Mouse (Mus musculus) cortical plate, adult 2 months (tissue): ENCODE results near the gene Ogfr. TPM values are rescaled to one million over a fixed set of nuclear protein-coding genes. Genes with fewer than 3 reads are reported as not detected.

Source experiments
- H3K27ac ChIP-seq: fragments of 200-500 bp; 2 replicates; pipeline ENCODE4 v1.5.1; 2012; ENCODE audit warnings: low read length, control low read depth, inconsistent platforms; ENCODE audit not compliant: insufficient read depth
- H3K4me1 ChIP-seq: fragments of 200-500 bp; 2 replicates; pipeline ENCODE4 v1.6.1; 2011; ENCODE audit warnings: low read length; ENCODE audit not compliant: control insufficient read depth, insufficient read depth
- H3K4me3 ChIP-seq: fragments of 200-500 bp; 2 replicates; pipeline ENCODE4 v1.5.1; 2011; ENCODE audit warnings: mild to moderate bottlenecking, low read length, control low read depth; ENCODE audit not compliant: insufficient read depth
- CTCF ChIP-seq: fragments of 200-500 bp; IDR thresholded peaks from 2 replicates; pipeline ENCODE4 v1.5.1; 2011; ENCODE audit warnings: mild to moderate bottlenecking, control low read depth, low read length; ENCODE audit not compliant: insufficient read depth; ENCODE audit errors: extremely low read depth
- POLR2A ChIP-seq: fragments of 200-500 bp; IDR thresholded peaks from 2 replicates; pipeline ENCODE4 v1.6.1; 2011; ENCODE audit warnings: mild to moderate bottlenecking, low read length, control low read depth; ENCODE audit not compliant: insufficient read depth; ENCODE audit errors: extremely low read depth
- polyA plus RNA-seq: library from polyadenylated mRNA; depleted of rRNA; stranded (reverse); fragments of >200 nt; gene quantifications from 2 replicates; pipeline ENCODE4 v1.2.3, GENCODE M21; 2012

The Ogfr gene
- polyA plus RNA-seq, 1 experiment = 39.1 TPM

DNA sequence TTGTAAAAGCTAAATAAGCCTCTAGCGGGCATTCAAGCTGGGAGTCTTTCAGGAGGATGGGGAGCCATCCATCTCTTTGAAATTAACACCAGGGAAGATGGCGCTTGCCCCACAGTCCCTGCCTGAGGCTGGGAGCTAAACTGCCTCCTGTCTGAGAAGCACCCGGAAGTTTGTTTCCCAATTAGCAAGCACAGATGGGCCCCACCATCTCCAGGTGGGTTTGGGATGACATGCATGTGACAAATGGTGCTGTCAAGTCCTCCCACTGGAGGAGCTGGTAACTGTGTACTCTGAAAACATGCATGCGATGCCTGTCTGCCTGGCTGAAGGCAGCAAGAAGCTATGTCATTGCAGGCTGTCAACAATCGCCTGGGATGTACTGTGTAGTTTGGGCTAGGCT is 25.2 kb upstream of the Ogfr start:
- no peak for TF ChIP-seq CTCF
- no peak for TF ChIP-seq POLR2A
- no peak overlapping the region for H3K27ac ChIP-seq
- no peak overlapping the region for H3K4me3 ChIP-seq
- H3K4me1 ChIP-seq = no peaks in the 10 kb centered on the region

DNA sequence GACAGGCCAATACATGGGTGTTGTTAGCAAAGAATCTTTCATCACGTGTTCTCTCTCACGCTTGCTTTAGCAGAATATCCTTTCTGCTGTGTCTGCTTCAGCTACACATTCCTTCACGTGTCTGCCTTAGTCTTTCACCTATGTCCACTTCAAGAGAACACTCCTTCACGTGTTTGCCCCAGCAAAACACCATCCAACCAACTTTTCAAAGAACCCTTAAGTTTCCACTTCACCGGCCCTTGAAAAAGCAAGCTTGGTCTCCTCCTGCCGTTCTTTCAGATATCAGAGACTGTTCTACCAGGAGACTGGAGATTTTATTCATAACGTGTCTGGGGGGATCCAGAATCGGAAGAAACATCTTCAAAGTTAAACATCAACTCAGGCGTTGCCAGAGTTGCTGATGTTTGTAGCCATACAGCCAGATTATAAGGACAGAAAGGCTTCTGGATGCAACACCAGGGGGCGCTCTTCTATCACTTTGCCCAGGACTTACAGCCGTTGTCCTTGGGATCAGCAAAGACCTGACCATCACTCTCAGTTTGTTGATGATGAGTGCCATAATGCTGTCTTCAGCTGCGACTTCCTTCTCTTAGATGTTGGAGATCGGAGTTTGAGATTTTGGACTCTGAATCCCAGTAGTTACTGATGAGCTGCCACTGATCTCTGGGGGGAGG is 22.7 kb upstream of the Ogfr start:
- H3K4me1 ChIP-seq = no peaks in the 10 kb centered on the region
- TF ChIP-seq POLR2A = no peak
- TF ChIP-seq CTCF = peak; percentile 71
- H3K4me3 ChIP-seq = no peak overlapping the region
- no peak overlapping the region for H3K27ac ChIP-seq

DNA sequence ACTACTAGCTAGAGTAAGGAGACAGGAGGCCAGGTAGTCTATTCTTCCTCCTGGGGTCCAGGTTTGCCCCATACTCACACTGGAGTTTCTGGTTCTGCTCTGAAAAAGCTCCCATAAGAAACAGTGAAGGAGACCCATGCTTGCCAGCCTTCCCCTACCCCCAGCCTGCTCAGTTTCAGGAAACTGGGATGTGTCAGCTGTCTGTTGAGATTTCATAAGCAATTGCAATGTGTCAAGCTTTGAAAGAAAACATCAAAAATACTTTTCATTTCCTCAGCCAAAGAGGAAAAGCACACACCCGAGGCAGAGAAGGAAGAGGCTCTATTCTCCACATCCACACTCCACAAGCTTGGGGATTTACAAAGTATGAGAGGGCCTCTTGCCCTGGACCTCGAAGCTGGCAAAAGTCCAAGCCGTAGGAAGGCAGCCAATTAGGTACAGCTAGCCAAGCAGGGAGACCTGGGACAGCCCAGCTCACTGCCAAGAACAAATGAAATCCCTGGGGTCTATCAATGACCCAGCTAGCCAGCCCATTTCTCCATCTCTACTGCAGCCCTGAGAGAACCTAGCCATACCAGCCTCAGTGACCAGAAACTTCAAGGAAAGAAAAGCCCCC is 19.9 kb upstream of the Ogfr start:
- no peak overlapping the region for H3K27ac ChIP-seq
- no peaks in the 10 kb centered on the region for H3K4me1 ChIP-seq
- no peak overlapping the region for H3K4me3 ChIP-seq
- TF ChIP-seq POLR2A (no peak), CTCF (no peak)

DNA sequence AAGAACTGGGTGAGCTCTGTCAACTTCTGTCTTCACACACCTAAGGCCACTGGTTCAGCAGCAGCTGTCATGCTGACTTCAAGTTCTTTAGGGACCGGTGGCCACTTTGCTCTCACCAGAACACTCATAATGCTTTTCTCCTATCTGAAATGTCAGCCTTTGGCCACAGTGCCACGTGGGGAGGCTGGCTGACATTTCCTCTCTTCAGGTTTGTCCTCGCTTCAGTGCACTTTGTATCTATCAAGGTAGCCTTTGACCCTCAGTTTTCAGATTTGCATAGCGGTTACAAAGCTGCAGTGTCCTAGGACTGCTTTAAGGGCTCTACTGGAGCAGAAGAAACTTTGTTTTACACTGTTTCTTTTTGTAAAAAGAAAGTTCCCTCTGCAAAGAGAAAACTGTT is 12.6 kb upstream of the Ogfr start:
- Histone ChIP-seq H3K27ac (no peak overlapping the region), H3K4me3 (no peak overlapping the region), H3K4me1 (no peaks in the 10 kb centered on the region)
- TF ChIP-seq POLR2A = no peak
- TF ChIP-seq CTCF = no peak

DNA sequence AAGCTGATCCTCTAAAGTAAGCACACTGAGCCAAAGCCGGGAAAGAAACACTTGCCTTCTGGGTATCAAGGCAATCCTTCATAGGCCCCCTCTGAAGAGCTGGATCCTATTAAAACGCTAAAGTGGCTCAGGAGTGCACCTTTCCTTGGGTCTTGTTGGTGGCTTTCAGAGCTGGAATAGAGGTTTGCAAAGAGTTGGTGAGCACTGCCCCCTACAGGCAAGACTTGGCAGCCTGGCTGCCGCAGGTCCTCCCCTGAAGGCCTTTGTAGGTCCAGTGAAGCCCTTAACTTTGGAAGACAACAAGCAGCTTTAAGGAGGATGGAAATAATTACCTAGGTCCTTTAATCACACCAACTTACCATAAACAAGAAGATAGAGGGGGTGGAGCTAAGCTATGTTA is 10.4 kb upstream of the Ogfr start:
- peaks cover 3% of the 10 kb centered on the region for H3K4me1 ChIP-seq
- H3K4me3 ChIP-seq = no peak overlapping the region
- TF ChIP-seq CTCF (peak; percentile 96), POLR2A (no peak)
- H3K27ac ChIP-seq = no peak overlapping the region

DNA sequence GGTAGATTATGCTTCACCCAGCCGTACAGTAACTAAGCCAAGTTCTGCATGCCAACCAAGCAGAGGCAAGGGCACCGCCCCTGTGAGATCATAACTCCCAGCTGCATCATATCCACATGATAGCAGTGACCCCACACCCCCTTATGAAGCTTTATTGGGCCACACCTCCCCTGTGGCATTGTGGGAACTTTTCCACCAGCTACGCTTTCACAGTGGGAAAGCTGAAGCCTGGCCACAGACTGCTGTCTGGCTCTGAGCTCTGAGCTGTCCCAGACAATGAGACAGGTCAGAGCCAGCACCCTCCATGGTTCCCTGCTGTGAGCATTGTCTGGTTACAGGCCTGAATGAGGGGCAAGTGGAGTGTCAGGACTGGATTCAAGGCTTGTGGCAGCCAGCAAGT is 8.0 kb upstream of the Ogfr start, which contains the start of gene Mrgbp:
Gene Mrgbp, plus strand, starts transcription at position 303 of the 400 bp plus-strand sequence.
- Histone ChIP-seq H3K27ac (no peak within 1 kb of the TSS), H3K4me3 (no peak within 1 kb of the TSS), H3K4me1 (peaks cover 6% of the 10 kb centered on the region)
- TF ChIP-seq CTCF (no peak), POLR2A (no peak)

DNA sequence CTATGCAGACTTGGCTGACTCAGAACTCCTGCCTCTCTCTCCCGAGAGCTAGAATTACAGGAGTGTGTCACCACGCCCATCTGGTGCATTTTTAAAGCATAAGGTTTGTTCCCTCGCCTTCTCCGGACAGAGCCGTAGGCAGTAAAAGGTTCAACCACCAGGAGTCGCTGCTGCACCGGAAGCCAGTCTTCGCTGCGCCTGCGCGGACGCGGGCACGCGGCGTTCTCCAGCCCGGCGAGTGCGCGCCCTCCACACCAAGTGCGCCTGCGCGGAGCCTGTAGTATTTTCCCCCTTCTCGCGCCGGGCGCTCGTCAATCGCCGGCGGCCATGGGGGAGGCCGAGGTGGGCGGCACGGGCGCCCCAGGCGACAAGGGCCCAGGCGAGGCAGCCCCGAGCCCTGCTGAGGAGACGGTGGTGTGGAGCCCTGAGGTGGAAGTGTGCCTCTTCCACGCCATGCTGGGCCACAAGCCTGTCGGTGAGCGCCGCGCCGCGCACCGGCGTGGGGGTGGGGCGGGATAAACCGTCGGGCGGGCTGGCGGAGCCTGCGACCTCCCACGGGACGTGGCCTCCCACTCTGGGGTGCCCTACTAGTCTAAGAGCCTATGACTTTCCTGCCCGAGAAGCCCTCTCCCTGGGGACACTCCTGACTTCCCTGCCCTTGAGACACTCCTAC is 6.4 kb upstream of the Ogfr start:
- Histone ChIP-seq H3K4me3 (peak overlapping the region; percentile 65), H3K4me1 (peaks cover 6% of the 10 kb centered on the region), H3K27ac (no peak overlapping the region)
- TF ChIP-seq CTCF (peak; percentile 78), POLR2A (peak; percentile 54; the same call in 1 of the 2 replicates)

DNA sequence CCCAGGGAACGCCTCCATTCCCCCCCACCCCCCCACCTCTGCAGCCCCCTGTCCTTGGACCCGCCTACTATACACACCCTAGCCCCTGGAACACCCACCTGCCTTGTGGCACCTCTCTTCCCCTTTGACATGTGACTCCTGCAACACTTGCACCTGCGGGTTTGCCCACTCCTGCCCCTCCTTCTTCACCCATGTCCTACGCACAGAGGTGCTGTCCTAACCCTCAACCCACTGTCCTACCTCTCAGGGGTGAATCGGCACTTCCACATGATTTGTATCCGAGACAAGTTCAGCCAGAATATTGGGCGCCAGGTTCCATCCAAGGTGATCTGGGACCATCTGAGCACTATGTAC is 5.9 kb upstream of the Ogfr start:
- TF ChIP-seq CTCF (no peak), POLR2A (no peak)

DNA sequence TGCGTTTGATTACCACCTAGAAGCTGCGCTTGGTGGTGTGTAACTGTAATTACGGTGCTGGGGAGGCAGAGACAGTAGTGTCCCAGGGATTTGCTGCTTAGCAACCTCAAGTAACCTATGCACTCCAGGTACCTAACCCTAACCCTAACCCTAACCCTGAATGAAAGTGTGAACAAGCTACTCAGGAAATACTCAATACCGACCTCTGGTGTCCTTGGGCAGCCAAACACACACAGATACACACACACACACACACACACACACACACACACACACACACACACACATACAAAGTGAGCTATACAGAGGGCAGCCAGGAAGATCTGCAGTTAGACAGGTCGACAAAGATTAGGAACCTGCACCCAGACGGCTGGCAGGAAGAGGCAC is 316 bp upstream of the Ogfr start:
- Histone ChIP-seq H3K27ac (no peak overlapping the region), H3K4me1 (peaks cover 2% of the 10 kb centered on the region; the same call in 1 of the 2 replicates), H3K4me3 (peak overlapping the region; percentile 98)
- no peak for TF ChIP-seq POLR2A
- TF ChIP-seq CTCF = 0 out of 2 replicates have a peak, but pooled peaks have one; percentile 6

More for the DNA sequence above, 5.9 kb upstream of the Ogfr start:
- Histone ChIP-seq H3K27ac (no peak overlapping the region), H3K4me1 (peaks cover 6% of the 10 kb centered on the region), H3K4me3 (peak overlapping the region; percentile 65)
